Mouse (Mus musculus): Measurements from ENCODE around the gene Cip2a. TPM values are rescaled to one million over a fixed set of nuclear protein-coding genes. Genes with fewer than 3 reads are reported as not detected.

Cip2a gene
- polyA plus RNA-seq, 1 experiment from 2014 or later: 28.2 TPM

Other genes with a start within 250 kb of the Cip2a start
- 0.25 TPM in 1 of 2 replicates, not detected in the other for gene Trat1, start 222.2 kb upstream of the Cip2a start, polyA plus RNA-seq (2014; fragmentation: Nextera tagmentation; extraction: Ambion mirVana)
- not detected in 2 replicates for gene Retnlb, start 177.3 kb upstream of the Cip2a start, polyA plus RNA-seq (2014; fragmentation: Nextera tagmentation; extraction: Ambion mirVana)
- not detected in 2 replicates for gene Retnla, start 151.6 kb upstream of the Cip2a start, polyA plus RNA-seq (2014; fragmentation: Nextera tagmentation; extraction: Ambion mirVana)
- gene Retnlg, start 121.6 kb upstream of the Cip2a start, polyA plus RNA-seq (2014; fragmentation: Nextera tagmentation; extraction: Ambion mirVana): not detected in 2 replicates
- gene Dzip3, start within 50 bp of the Cip2a start, polyA plus RNA-seq (2014; fragmentation: Nextera tagmentation; extraction: Ambion mirVana): 56.4 and 59.8 TPM in 2 replicates
- gene Myh15, start 63.3 kb downstream of the Cip2a start, polyA plus RNA-seq (2014; fragmentation: Nextera tagmentation; extraction: Ambion mirVana): 0.04 and 0.08 TPM in 2 replicates

Data from forebrain, embryonic 14.5 days (tissue).